Mouse (Mus musculus): Measurements from ENCODE around the gene Svep1. TPM values are rescaled to one million over a fixed set of nuclear protein-coding genes. Genes with fewer than 3 reads are reported as not detected.

Svep1 gene
- polyA plus RNA-seq, 1 experiment from 2014 or later, result 4.4 TPM

- no peak for DNase-seq (ENCODE audit: low spot score)
- ATAC-seq (ENCODE audit: low FRiP score), result no peak
- no peak overlapping the region for H3K4me3 ChIP-seq (ENCODE audit: low read depth, low read length)
- no peaks in the 10 kb centered on the region for H3K27me3 ChIP-seq (ENCODE audit: control insufficient read depth, insufficient read depth, low read length)
- H3K4me1 ChIP-seq (replicated peaks; ENCODE audit: control insufficient read depth, insufficient read depth, low read length), result no peaks in the 10 kb centered on the region
- WGBS, result 79% methylated on average over 7 of the region's 7 CpGs
- H3K36me3 ChIP-seq (ENCODE audit: control insufficient read depth, insufficient read depth, low read length), result no peaks in the 10 kb centered on the region
- H3K27ac ChIP-seq (ENCODE audit: low read depth, low read length), result no peak overlapping the region
- H3K4me2 ChIP-seq (replicated peaks; ENCODE audit: low read depth, low read length), result no peak overlapping the region
- no peaks in the 10 kb centered on the region for H3K9me3 ChIP-seq (ENCODE audit: control insufficient read depth, low read length)
- H3K9ac ChIP-seq (ENCODE audit: low read depth, low read length), result no peak overlapping the region
Observed at GRCm38 (mm10) chr4:58165711-58166110, 40.9 kb downstream of the Svep1 start.

GRCm38 (mm10) chr4:58161901-58162300, 44.8 kb downstream of the Svep1 start:
- Histone ChIP-seq H3K27ac (ENCODE audit: low read depth, low read length) (no peak overlapping the region), H3K9me3 (ENCODE audit: control insufficient read depth, low read length) (no peaks in the 10 kb centered on the region), H3K4me3 (ENCODE audit: low read depth, low read length) (no peak overlapping the region), H3K9ac (ENCODE audit: low read depth, low read length) (no peak overlapping the region), H3K4me2 (replicated peaks; ENCODE audit: low read depth, low read length) (no peak overlapping the region), H3K36me3 (ENCODE audit: control insufficient read depth, insufficient read depth, low read length) (no peaks in the 10 kb centered on the region), H3K4me1 (replicated peaks; ENCODE audit: control insufficient read depth, insufficient read depth, low read length) (no peaks in the 10 kb centered on the region), H3K27me3 (ENCODE audit: control insufficient read depth, insufficient read depth, low read length) (no peaks in the 10 kb centered on the region)
- ATAC-seq (ENCODE audit: low FRiP score) (no peak), DNase-seq (ENCODE audit: low spot score) (no peak)
- 80% methylated on average over 2 of the region's 2 CpGs for WGBS

GRCm38 (mm10) chr4:58159564-58159963, 47.1 kb downstream of the Svep1 start:
- peak; percentile 54; the same call in 1 of the 2 replicates for ATAC-seq (ENCODE audit: low FRiP score)

GRCm38 (mm10) chr4:58150301-58150700, 56.4 kb downstream of the Svep1 start:
- WGBS, result 79% methylated on average over 3 of the region's 3 CpGs
- no peak for DNase-seq (ENCODE audit: low spot score)

More at GRCm38 (mm10) chr4:58159564-58159963, 47.1 kb downstream of the Svep1 start:
- H3K4me3 ChIP-seq (ENCODE audit: low read depth, low read length), result no peak overlapping the region
- H3K4me1 ChIP-seq (replicated peaks; ENCODE audit: control insufficient read depth, insufficient read depth, low read length), result no peaks in the 10 kb centered on the region
- no peak overlapping the region for H3K27ac ChIP-seq (ENCODE audit: low read depth, low read length)
- 44% methylated on average over 1 of the region's 1 CpGs for whole genome bisulfite sequencing
- DNase-seq (ENCODE audit: low spot score), result peak; percentile 26
- H3K36me3 ChIP-seq (ENCODE audit: control insufficient read depth, insufficient read depth, low read length), result no peaks in the 10 kb centered on the region
- H3K9ac ChIP-seq (ENCODE audit: low read depth, low read length), result no peak overlapping the region
- H3K9me3 ChIP-seq (ENCODE audit: control insufficient read depth, low read length), result no peaks in the 10 kb centered on the region
- H3K27me3 ChIP-seq (ENCODE audit: control insufficient read depth, insufficient read depth, low read length), result no peaks in the 10 kb centered on the region
- no peak overlapping the region for H3K4me2 ChIP-seq (replicated peaks; ENCODE audit: low read depth, low read length)

GRCm38 (mm10) chr4:58149186-58149585, 57.5 kb downstream of the Svep1 start:
- H3K9ac ChIP-seq (ENCODE audit: low read depth, low read length), result no peak overlapping the region
- no peak overlapping the region for H3K4me3 ChIP-seq (ENCODE audit: low read depth, low read length)
- 70% methylated on average over 1 of the region's 1 CpGs for WGBS
- ATAC-seq (ENCODE audit: low FRiP score) (no peak), DNase-seq (ENCODE audit: low spot score) (no peak)
- H3K4me2 ChIP-seq (replicated peaks; ENCODE audit: low read depth, low read length), result no peak overlapping the region
- no peaks in the 10 kb centered on the region for H3K36me3 ChIP-seq (ENCODE audit: control insufficient read depth, insufficient read depth, low read length)
- H3K9me3 ChIP-seq (ENCODE audit: control insufficient read depth, low read length), result no peaks in the 10 kb centered on the region
- no peak overlapping the region for H3K27ac ChIP-seq (ENCODE audit: low read depth, low read length)
- no peaks in the 10 kb centered on the region for H3K4me1 ChIP-seq (replicated peaks; ENCODE audit: control insufficient read depth, insufficient read depth, low read length)
- H3K27me3 ChIP-seq (ENCODE audit: control insufficient read depth, insufficient read depth, low read length), result no peaks in the 10 kb centered on the region

More at GRCm38 (mm10) chr4:58150301-58150700, 56.4 kb downstream of the Svep1 start:
- Histone ChIP-seq H3K36me3 (ENCODE audit: control insufficient read depth, insufficient read depth, low read length) (no peaks in the 10 kb centered on the region), H3K27ac (ENCODE audit: low read depth, low read length) (no peak overlapping the region), H3K4me3 (ENCODE audit: low read depth, low read length) (no peak overlapping the region), H3K4me1 (replicated peaks; ENCODE audit: control insufficient read depth, insufficient read depth, low read length) (no peaks in the 10 kb centered on the region), H3K9me3 (ENCODE audit: control insufficient read depth, low read length) (no peaks in the 10 kb centered on the region), H3K4me2 (replicated peaks; ENCODE audit: low read depth, low read length) (no peak overlapping the region), H3K9ac (ENCODE audit: low read depth, low read length) (no peak overlapping the region), H3K27me3 (ENCODE audit: control insufficient read depth, insufficient read depth, low read length) (no peaks in the 10 kb centered on the region)
- ATAC-seq (ENCODE audit: low FRiP score), result no peak

GRCm38 (mm10) chr4:58148547-58148946, 58.1 kb downstream of the Svep1 start:
- DNase-seq (ENCODE audit: low spot score), result no peak
- H3K9me3 ChIP-seq (ENCODE audit: control insufficient read depth, low read length), result no peaks in the 10 kb centered on the region
- no peak overlapping the region for H3K4me3 ChIP-seq (ENCODE audit: low read depth, low read length)
- no peak for ATAC-seq (ENCODE audit: low FRiP score)
- no peak overlapping the region for H3K9ac ChIP-seq (ENCODE audit: low read depth, low read length)
- H3K4me2 ChIP-seq (replicated peaks; ENCODE audit: low read depth, low read length), result no peak overlapping the region
- no peaks in the 10 kb centered on the region for H3K4me1 ChIP-seq (replicated peaks; ENCODE audit: control insufficient read depth, insufficient read depth, low read length)
- no peaks in the 10 kb centered on the region for H3K27me3 ChIP-seq (ENCODE audit: control insufficient read depth, insufficient read depth, low read length)
- no peak overlapping the region for H3K27ac ChIP-seq (ENCODE audit: low read depth, low read length)
- H3K36me3 ChIP-seq (ENCODE audit: control insufficient read depth, insufficient read depth, low read length), result no peaks in the 10 kb centered on the region

GRCm38 (mm10) chr4:58146676-58147075, 60.0 kb downstream of the Svep1 start:
- no peak overlapping the region for H3K27ac ChIP-seq (ENCODE audit: low read depth, low read length)
- no peaks in the 10 kb centered on the region for H3K9me3 ChIP-seq (ENCODE audit: control insufficient read depth, low read length)
- H3K9ac ChIP-seq (ENCODE audit: low read depth, low read length), result no peak overlapping the region
- no peaks in the 10 kb centered on the region for H3K36me3 ChIP-seq (ENCODE audit: control insufficient read depth, insufficient read depth, low read length)
- WGBS, result 98% methylated on average over 2 of the region's 2 CpGs
- ATAC-seq (ENCODE audit: low FRiP score) (no peak), DNase-seq (ENCODE audit: low spot score) (no peak)
- no peak overlapping the region for H3K4me2 ChIP-seq (replicated peaks; ENCODE audit: low read depth, low read length)
- H3K27me3 ChIP-seq (ENCODE audit: control insufficient read depth, insufficient read depth, low read length), result no peaks in the 10 kb centered on the region
- H3K4me3 ChIP-seq (ENCODE audit: low read depth, low read length), result no peak overlapping the region
- no peaks in the 10 kb centered on the region for H3K4me1 ChIP-seq (replicated peaks; ENCODE audit: control insufficient read depth, insufficient read depth, low read length)

- H3K4me1 ChIP-seq (replicated peaks; ENCODE audit: control insufficient read depth, insufficient read depth, low read length), result no peaks in the 10 kb centered on the region
- no peak overlapping the region for H3K9ac ChIP-seq (ENCODE audit: low read depth, low read length)
- ATAC-seq (ENCODE audit: low FRiP score), result no peak
- no peaks in the 10 kb centered on the region for H3K27me3 ChIP-seq (ENCODE audit: control insufficient read depth, insufficient read depth, low read length)
- H3K27ac ChIP-seq (ENCODE audit: low read depth, low read length), result no peak overlapping the region
- no peak overlapping the region for H3K4me3 ChIP-seq (ENCODE audit: low read depth, low read length)
- no peaks in the 10 kb centered on the region for H3K36me3 ChIP-seq (ENCODE audit: control insufficient read depth, insufficient read depth, low read length)
- H3K4me2 ChIP-seq (replicated peaks; ENCODE audit: low read depth, low read length), result no peak overlapping the region
- no peaks in the 10 kb centered on the region for H3K9me3 ChIP-seq (ENCODE audit: control insufficient read depth, low read length)
- DNase-seq (ENCODE audit: low spot score), result no peak
- WGBS, result 84% methylated on average over 8 of the region's 8 CpGs
Observed at GRCm38 (mm10) chr4:58139764-58140556, 66.7 kb downstream of the Svep1 start.

- no peak for ATAC-seq (ENCODE audit: low FRiP score)
Observed at GRCm38 (mm10) chr4:58139241-58139640, 67.4 kb downstream of the Svep1 start.

More at GRCm38 (mm10) chr4:58139241-58139640, 67.4 kb downstream of the Svep1 start:
- H3K27ac ChIP-seq (ENCODE audit: low read depth, low read length), result no peak overlapping the region
- H3K4me2 ChIP-seq (replicated peaks; ENCODE audit: low read depth, low read length), result no peak overlapping the region
- H3K4me1 ChIP-seq (replicated peaks; ENCODE audit: control insufficient read depth, insufficient read depth, low read length), result no peaks in the 10 kb centered on the region
- no peak overlapping the region for H3K4me3 ChIP-seq (ENCODE audit: low read depth, low read length)
- no peaks in the 10 kb centered on the region for H3K27me3 ChIP-seq (ENCODE audit: control insufficient read depth, insufficient read depth, low read length)
- no peak for DNase-seq (ENCODE audit: low spot score)
- no peaks in the 10 kb centered on the region for H3K9me3 ChIP-seq (ENCODE audit: control insufficient read depth, low read length)
- H3K36me3 ChIP-seq (ENCODE audit: control insufficient read depth, insufficient read depth, low read length), result no peaks in the 10 kb centered on the region
- WGBS, result 69% methylated on average over 6 of the region's 6 CpGs
- no peak overlapping the region for H3K9ac ChIP-seq (ENCODE audit: low read depth, low read length)
